Mouse (Mus musculus): Measurements from ENCODE around the gene Hs6st1. TPM values are rescaled to one million over a fixed set of nuclear protein-coding genes. Genes with fewer than 3 reads are reported as not detected.
A peak's percentile ranks its signal among the peaks of the same experiment; 100 is the strongest.

Gene Hs6st1
- total and polyA plus RNA-seq, 2 experiments = 40.2 to 110 TPM

DNA sequence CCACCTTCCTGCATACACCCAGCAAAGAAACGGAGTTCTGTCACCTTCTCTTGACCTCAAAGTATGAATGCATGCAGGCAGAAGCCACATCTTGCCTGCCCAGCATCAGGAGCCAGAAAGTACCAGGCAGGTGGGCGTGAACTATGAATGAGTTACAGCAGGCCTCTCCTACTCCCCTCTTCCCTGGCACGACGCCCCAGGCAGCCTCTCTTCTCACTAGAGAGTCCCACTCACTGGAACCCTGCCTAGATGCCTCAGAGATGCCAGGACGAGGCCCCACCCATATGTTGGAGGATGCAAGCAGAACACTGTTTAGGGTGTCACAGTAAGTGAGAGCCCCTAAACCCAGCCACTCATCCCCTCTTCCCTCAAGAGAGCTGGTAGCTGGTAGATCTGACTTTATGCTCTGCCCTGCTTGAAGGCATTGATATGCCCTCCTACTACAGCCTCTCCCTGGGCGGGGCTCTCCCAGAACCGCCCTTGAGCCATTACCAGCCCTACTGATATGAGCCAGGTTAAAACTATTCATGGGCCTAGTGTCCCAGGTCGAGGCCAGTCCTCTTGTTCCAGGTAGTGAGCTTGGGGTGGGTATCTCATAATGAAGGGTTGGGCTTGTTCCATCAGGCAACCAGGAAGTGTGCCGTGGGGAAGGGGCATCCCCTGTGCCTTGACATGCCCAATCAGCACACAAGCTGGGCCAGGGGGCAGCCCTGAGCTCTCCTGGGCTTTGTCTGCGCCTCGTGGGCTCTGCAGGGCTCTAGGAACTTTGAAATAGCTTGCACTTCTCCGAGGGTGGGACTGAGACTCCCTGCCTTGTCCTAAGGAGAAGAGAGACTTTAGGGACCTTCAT is 27.4 kb downstream of the Hs6st1 start:
- Histone ChIP-seq H3K9ac (ENCODE audit: low read depth, low read length) (no peak overlapping the region), H3K79me2 (ENCODE audit: control insufficient read depth, insufficient read depth, low read length) (peaks cover 50% of the 10 kb centered on the region), H3K27me3 (ENCODE audit: control insufficient read depth, insufficient read depth, low read length) (no peaks in the 10 kb centered on the region), H3K36me3 (ENCODE audit: control insufficient read depth, insufficient read depth, low read length) (peaks cover 10% of the 10 kb centered on the region), H3K4me1 (ENCODE audit: control insufficient read depth, insufficient read depth, low read length) (peaks cover 49% of the 10 kb centered on the region), H3K27ac (replicated peaks; ENCODE audit: insufficient read depth, low read depth, low read length) (no peak overlapping the region), H3K4me3 (ENCODE audit: insufficient read depth, low read depth, low read length) (no peak overlapping the region)
- DNase-seq (ENCODE audit: extremely low read depth, low read depth, low spot score) = peak; percentile 8
- TF ChIP-seq CTCF (IDR thresholded peaks at IDR 0.05; ENCODE audit: low read depth, low read length) (no peak), POLR2A (IDR thresholded peaks at IDR 0.05; ENCODE audit: extremely low read depth, insufficient read depth, low read length) (no peak)
- 73% methylated on average over 12 of the region's 12 CpGs for WGBS

GRCm38 (mm10) chr1:36098432-36098831 is 30.2 kb downstream of the Hs6st1 start:
- Histone ChIP-seq H3K9ac (ENCODE audit: low read depth, low read length) (no peak overlapping the region), H3K79me2 (ENCODE audit: control insufficient read depth, insufficient read depth, low read length) (peaks cover 36% of the 10 kb centered on the region), H3K4me1 (ENCODE audit: control insufficient read depth, insufficient read depth, low read length) (peaks cover 39% of the 10 kb centered on the region), H3K4me3 (ENCODE audit: insufficient read depth, low read depth, low read length) (no peak overlapping the region), H3K36me3 (ENCODE audit: control insufficient read depth, insufficient read depth, low read length) (peaks cover 24% of the 10 kb centered on the region), H3K27me3 (ENCODE audit: control insufficient read depth, insufficient read depth, low read length) (no peaks in the 10 kb centered on the region), H3K27ac (replicated peaks; ENCODE audit: insufficient read depth, low read depth, low read length) (peak overlapping the region; percentile 15; the same call in 1 of the 2 replicates)
- DNase-seq (ENCODE audit: extremely low read depth, low read depth, low spot score) = peak; percentile 67
- TF ChIP-seq CTCF (IDR thresholded peaks at IDR 0.05; ENCODE audit: low read depth, low read length) (no peak), POLR2A (IDR thresholded peaks at IDR 0.05; ENCODE audit: extremely low read depth, insufficient read depth, low read length) (no peak)
- 51% methylated on average over 4 of the region's 4 CpGs for WGBS

GRCm38 (mm10) chr1:36100371-36100770 is 32.2 kb downstream of the Hs6st1 start:
- WGBS = 74% methylated on average over 3 of the region's 3 CpGs
- no peaks in the 10 kb centered on the region for H3K27me3 ChIP-seq (ENCODE audit: control insufficient read depth, insufficient read depth, low read length)
- no peak overlapping the region for H3K9ac ChIP-seq (ENCODE audit: low read depth, low read length)
- TF ChIP-seq CTCF (IDR thresholded peaks at IDR 0.05; ENCODE audit: low read depth, low read length) = no peak
- no peak for TF ChIP-seq POLR2A (IDR thresholded peaks at IDR 0.05; ENCODE audit: extremely low read depth, insufficient read depth, low read length)
- H3K27ac ChIP-seq (replicated peaks; ENCODE audit: insufficient read depth, low read depth, low read length) = no peak overlapping the region
- H3K4me3 ChIP-seq (ENCODE audit: insufficient read depth, low read depth, low read length) = no peak overlapping the region
- peaks cover 22% of the 10 kb centered on the region for H3K79me2 ChIP-seq (ENCODE audit: control insufficient read depth, insufficient read depth, low read length)
- H3K36me3 ChIP-seq (ENCODE audit: control insufficient read depth, insufficient read depth, low read length) = peaks cover 22% of the 10 kb centered on the region
- peak; percentile 19 for DNase-seq (ENCODE audit: extremely low read depth, low read depth, low spot score)
- H3K4me1 ChIP-seq (ENCODE audit: control insufficient read depth, insufficient read depth, low read length) = peaks cover 31% of the 10 kb centered on the region

- Histone ChIP-seq H3K4me3 (ENCODE audit: insufficient read depth, low read depth, low read length) (no peak overlapping the region), H3K79me2 (ENCODE audit: control insufficient read depth, insufficient read depth, low read length) (no peaks in the 10 kb centered on the region; the same call in 1 of the 2 replicates), H3K9ac (ENCODE audit: low read depth, low read length) (no peak overlapping the region), H3K27me3 (ENCODE audit: control insufficient read depth, insufficient read depth, low read length) (no peaks in the 10 kb centered on the region), H3K36me3 (ENCODE audit: control insufficient read depth, insufficient read depth, low read length) (peaks cover 25% of the 10 kb centered on the region), H3K4me1 (ENCODE audit: control insufficient read depth, insufficient read depth, low read length) (peaks cover 6% of the 10 kb centered on the region), H3K27ac (replicated peaks; ENCODE audit: insufficient read depth, low read depth, low read length) (no peak overlapping the region)
- WGBS = 94% methylated on average over 11 of the region's 11 CpGs
- DNase-seq (ENCODE audit: extremely low read depth, low read depth, low spot score) = no peak
- TF ChIP-seq POLR2A (IDR thresholded peaks at IDR 0.05; ENCODE audit: extremely low read depth, insufficient read depth, low read length) (no peak), CTCF (IDR thresholded peaks at IDR 0.05; ENCODE audit: low read depth, low read length) (no peak)
Observed at GRCm38 (mm10) chr1:36105917-36106706, 37.9 kb downstream of the Hs6st1 start.

- 24% methylated on average over 4 of the region's 4 CpGs for WGBS
- Histone ChIP-seq H3K4me3 (ENCODE audit: insufficient read depth, low read depth, low read length) (no peak overlapping the region), H3K79me2 (ENCODE audit: control insufficient read depth, insufficient read depth, low read length) (no peaks in the 10 kb centered on the region), H3K27ac (replicated peaks; ENCODE audit: insufficient read depth, low read depth, low read length) (no peak overlapping the region), H3K36me3 (ENCODE audit: control insufficient read depth, insufficient read depth, low read length) (peaks cover 6% of the 10 kb centered on the region; the same call in 1 of the 2 replicates), H3K27me3 (ENCODE audit: control insufficient read depth, insufficient read depth, low read length) (no peaks in the 10 kb centered on the region), H3K9ac (ENCODE audit: low read depth, low read length) (no peak overlapping the region), H3K4me1 (ENCODE audit: control insufficient read depth, insufficient read depth, low read length) (no peaks in the 10 kb centered on the region)
- peak; percentile 89 for DNase-seq (ENCODE audit: extremely low read depth, low read depth, low spot score)
- TF ChIP-seq POLR2A (IDR thresholded peaks at IDR 0.05; ENCODE audit: extremely low read depth, insufficient read depth, low read length) = no peak
- TF ChIP-seq CTCF (IDR thresholded peaks at IDR 0.05; ENCODE audit: low read depth, low read length) = no peak
Observed at GRCm38 (mm10) chr1:36109987-36110386, 41.8 kb downstream of the Hs6st1 start.
